Mouse (Mus musculus): ENCODE results near the gene Stxbp6. TPM values are rescaled to one million over a fixed set of nuclear protein-coding genes. Genes with fewer than 3 reads are reported as not detected.

Stxbp6 gene
- 10 to 100 TPM; 24.2 to 25.8 TPM for total RNA-seq (2023)

GRCm38 (mm10) chr12:45074611-45075342 lies at the start of gene Stxbp6:
Gene Stxbp6, minus strand, starts transcription at chr12:45074709.

